Mouse (Mus musculus): ENCODE measurements around the gene Gm10037.
"Not testable (repeated sequence)": the region's sequence is repeated elsewhere in the genome, so short reads cannot be mapped to it uniquely, and the experiment has no call there.

The Gm10037 gene

GRCm38 (mm10) chr13:67830911-67831336, at the start of gene Gm10037:
Gene Gm10037 (plus strand): TSS chr13:67831106.
- peak; percentile 42 for DNase-seq (ENCODE audit: low spot score)

GRCm38 (mm10) chr13:67791921-67792455, 38.9 kb upstream of the Gm10037 start:
- no peak for DNase-seq (ENCODE audit: low spot score)

GRCm38 (mm10) chr13:67798618-67799017, 32.3 kb upstream of the Gm10037 start:
- DNase-seq (ENCODE audit: low spot score), result no peak

GRCm38 (mm10) chr13:67799151-67799550, 31.8 kb upstream of the Gm10037 start:
- DNase-seq (ENCODE audit: low spot score), result not testable (repeated sequence)

GRCm38 (mm10) chr13:67811651-67812210, 19.2 kb upstream of the Gm10037 start:
- DNase-seq (ENCODE audit: low spot score), result no peak

- DNase-seq (ENCODE audit: low spot score), result no peak
Measured at GRCm38 (mm10) chr13:67812961-67813709, 17.8 kb upstream of the Gm10037 start.

GRCm38 (mm10) chr13:67813710-67814660, 16.9 kb upstream of the Gm10037 start, which contains the start of gene Zfp273:
Gene Zfp273 (plus strand): TSS chr13:67813740.
- peak; percentile 63 for DNase-seq (ENCODE audit: low spot score)

GRCm38 (mm10) chr13:67818636-67819035, 12.3 kb upstream of the Gm10037 start:
- DNase-seq (ENCODE audit: low spot score), result no peak

- DNase-seq (ENCODE audit: low spot score), result not testable (repeated sequence)
Measured at GRCm38 (mm10) chr13:67833137-67833536, 2.2 kb downstream of the Gm10037 start.

- no peak for DNase-seq (ENCODE audit: low spot score)
Measured at GRCm38 (mm10) chr13:67843775-67844118, 12.8 kb downstream of the Gm10037 start.

- no peak for DNase-seq (ENCODE audit: low spot score)
Measured at GRCm38 (mm10) chr13:67844119-67844852, 13.4 kb downstream of the Gm10037 start.

- DNase-seq (ENCODE audit: low spot score), result no peak
Measured at GRCm38 (mm10) chr13:67844853-67845194, 13.9 kb downstream of the Gm10037 start.

GRCm38 (mm10) chr13:67850361-67850760, 19.5 kb downstream of the Gm10037 start:
- no peak for DNase-seq (ENCODE audit: low spot score)

GRCm38 (mm10) chr13:67853130-67853529, 22.2 kb downstream of the Gm10037 start:
- no peak for DNase-seq (ENCODE audit: low spot score)

- no peak for DNase-seq (ENCODE audit: low spot score)
Measured at GRCm38 (mm10) chr13:67853983-67854382, 23.1 kb downstream of the Gm10037 start.

- no peak for DNase-seq (ENCODE audit: low spot score)
Measured at GRCm38 (mm10) chr13:67857317-67857716, 26.4 kb downstream of the Gm10037 start.

- no peak for DNase-seq (ENCODE audit: low spot score)
Measured at GRCm38 (mm10) chr13:67862508-67862907, 31.6 kb downstream of the Gm10037 start.

GRCm38 (mm10) chr13:67863026-67863425, 32.1 kb downstream of the Gm10037 start, which contains the start of gene BC048507:
Gene BC048507 (plus strand): TSS chr13:67863326.
- DNase-seq (ENCODE audit: low spot score), result no peak

GRCm38 (mm10) chr13:67864764-67865350, 34.0 kb downstream of the Gm10037 start:
- no peak for DNase-seq (ENCODE audit: low spot score)

GRCm38 (mm10) chr13:67867899-67868298, 37.0 kb downstream of the Gm10037 start:
- no peak for DNase-seq (ENCODE audit: low spot score)

GRCm38 (mm10) chr13:67876049-67876698, 45.3 kb downstream of the Gm10037 start:
- not testable (repeated sequence) for DNase-seq (ENCODE audit: low spot score)

All from spleen, adult 12 weeks (tissue).